Mouse (Mus musculus): ENCODE data around the gene Faim.

GRCm38 (mm10) chr9:99044761-99045160, 58.6 kb downstream of the Faim start:
- no peak for TF ChIP-seq CTCF (IDR thresholded peaks at IDR 0.05; ENCODE audit: borderline replicate concordance, extremely low read depth, insufficient read depth, insufficient read length)
- TF ChIP-seq POLR2A (IDR thresholded peaks at IDR 0.05; ENCODE audit: borderline replicate concordance, extremely low read depth, insufficient read depth, insufficient read length, poor library complexity, severe bottlenecking), result no peak
